Mouse (Mus musculus) kidney, embryonic 15.5 days (tissue): ENCODE measurements at regions not wholly inside any gene's neighbourhood (a gene's known extent, or its start where the extent isn't known, plus 50 kb on each side); places are given as distances from the start of the nearest gene placed in this dataset.

Experiments
- ATAC-seq: fragments of 200-750 bp; cut with Nextera tagmentation; replicated peaks from 2 replicates; pipeline ENCODE4 v1.8.0; 2017; ENCODE audit warnings: moderate TSS enrichment; ENCODE audit not compliant: low FRiP score
- H3K27ac ChIP-seq: fragments of 300-500 bp; sonication (generic); 2 replicates; pipeline ENCODE4 v1.5.1; 2015; ENCODE audit warnings: mild to moderate bottlenecking, inconsistent platforms
- H3K27me3 ChIP-seq: fragments of 300-500 bp; sonication (generic); 2 replicates; pipeline ENCODE4 v1.6.1; 2015; ENCODE audit warnings: inconsistent platforms
- H3K36me3 ChIP-seq: fragments of 300-500 bp; sonication (generic); 2 replicates; pipeline ENCODE4 v1.6.1; 2015; ENCODE audit warnings: inconsistent platforms
- H3K4me1 ChIP-seq: fragments of 300-500 bp; sonication (generic); 2 replicates; pipeline ENCODE4 v1.6.1; 2015; ENCODE audit warnings: inconsistent platforms
- H3K4me2 ChIP-seq: fragments of 300-500 bp; sonication (generic); 2 replicates; pipeline ENCODE4 v1.6.1; 2015; ENCODE audit warnings: moderate library complexity, mild to moderate bottlenecking, inconsistent platforms
- H3K4me3 ChIP-seq: fragments of 300-500 bp; sonication (generic); replicated peaks from 2 replicates; pipeline ENCODE4 v1.5.1; 2015; ENCODE audit warnings: mild to moderate bottlenecking, inconsistent platforms
- H3K9ac ChIP-seq: fragments of 300-500 bp; sonication (generic); 2 replicates; pipeline ENCODE4 v1.6.1; 2015; ENCODE audit warnings: mild to moderate bottlenecking, inconsistent platforms
- H3K9me3 ChIP-seq: fragments of 300-500 bp; sonication (generic); replicated peaks from 2 replicates; pipeline ENCODE4 v1.6.1; 2016; ENCODE audit warnings: inconsistent platforms
- WGBS: fragments of 180-500 bp; shearing (Covaris S2); methylation state at CpG from one replicate; pipeline ENCODE4 v1.1.7; 2015; ENCODE audit warnings: mixed read lengths; 5-methylcytosine and 5-hydroxymethylcytosine counted together

DNA sequence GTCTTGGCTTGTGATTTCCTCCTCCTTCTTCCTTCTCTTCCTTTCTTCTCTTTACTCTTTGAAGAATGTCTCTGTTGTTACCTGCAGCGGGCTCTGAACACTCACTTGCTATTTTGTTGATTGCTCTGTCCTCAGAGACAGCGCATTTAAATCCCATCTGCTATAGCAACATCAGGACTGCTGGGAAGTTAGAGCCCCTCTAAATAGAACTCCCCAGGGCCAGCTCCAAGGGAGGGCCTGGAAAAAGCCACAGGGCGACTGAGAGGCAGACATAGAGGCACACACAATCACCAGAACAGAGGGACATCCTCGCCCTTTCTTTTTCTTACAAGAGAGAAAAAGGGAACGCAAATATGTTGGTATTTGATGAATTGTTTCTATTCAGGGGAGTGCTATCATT lies 306.6 kb downstream of the Satb1 start:
- Histone ChIP-seq H3K36me3 (no peaks in the 10 kb centered on the region), H3K9me3 (no peaks in the 10 kb centered on the region), H3K4me1 (no peaks in the 10 kb centered on the region), H3K27me3 (no peaks in the 10 kb centered on the region), H3K9ac (no peak overlapping the region), H3K27ac (no peak overlapping the region), H3K4me2 (no peak overlapping the region), H3K4me3 (no peak overlapping the region)
- no peak for ATAC-seq
- WGBS: 43% methylated on average over 5 of the region's 5 CpGs

DNA sequence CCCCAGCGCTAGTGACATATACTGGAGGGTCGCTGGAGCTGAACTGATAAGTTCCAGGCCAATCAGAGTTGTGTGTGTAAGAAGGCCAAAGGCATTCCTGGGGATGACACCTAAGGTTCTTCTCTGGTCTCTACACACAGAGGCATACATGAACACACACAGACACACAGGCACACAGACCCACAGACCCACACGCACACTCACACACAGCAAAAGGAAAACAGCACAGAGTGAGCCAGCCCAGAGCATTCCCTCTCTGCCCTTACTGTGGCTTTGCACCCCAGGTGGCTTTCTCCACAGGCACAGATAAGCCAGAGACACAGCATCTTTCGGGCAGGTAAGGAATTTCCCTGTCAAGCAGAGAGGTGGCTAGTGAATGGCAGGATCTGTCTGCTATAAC lies 307.1 kb downstream of the Satb1 start:
- WGBS: 61% methylated on average over 4 of the region's 4 CpGs
- no peak for ATAC-seq

DNA sequence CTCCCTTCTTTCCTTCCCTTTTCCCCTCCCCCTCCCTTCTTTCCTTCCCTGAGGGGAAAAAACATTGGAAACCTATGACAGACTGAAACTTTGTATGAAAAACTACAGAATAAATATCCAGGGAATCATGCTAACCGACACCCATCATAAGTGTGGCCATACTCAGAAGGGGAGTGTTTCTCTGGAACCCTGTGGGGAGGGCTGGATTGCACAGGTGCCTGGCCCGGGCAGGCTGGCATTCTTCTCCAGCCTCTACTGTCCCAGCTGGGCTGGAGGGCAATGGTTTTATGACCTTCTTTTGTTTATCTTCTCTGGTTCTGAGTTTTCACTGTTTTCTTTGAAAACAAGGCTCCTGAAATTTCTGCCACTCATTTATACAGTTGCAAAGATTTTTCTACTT lies 307.9 kb downstream of the Satb1 start:
- Histone ChIP-seq H3K4me2 (no peak overlapping the region), H3K27me3 (no peaks in the 10 kb centered on the region), H3K4me1 (no peaks in the 10 kb centered on the region), H3K4me3 (no peak overlapping the region), H3K9ac (no peak overlapping the region), H3K9me3 (no peaks in the 10 kb centered on the region), H3K27ac (no peak overlapping the region), H3K36me3 (no peaks in the 10 kb centered on the region)
- 0 out of 2 replicates have a peak, but pooled peaks have one; percentile 56 for ATAC-seq
- 10% methylated on average over 2 of the region's 2 CpGs for WGBS

More for the DNA sequence above, 307.1 kb downstream of the Satb1 start:
- Histone ChIP-seq H3K4me2 (no peak overlapping the region), H3K9ac (no peak overlapping the region), H3K27ac (no peak overlapping the region), H3K27me3 (no peaks in the 10 kb centered on the region), H3K4me1 (no peaks in the 10 kb centered on the region), H3K9me3 (no peaks in the 10 kb centered on the region), H3K4me3 (no peak overlapping the region), H3K36me3 (no peaks in the 10 kb centered on the region)

DNA sequence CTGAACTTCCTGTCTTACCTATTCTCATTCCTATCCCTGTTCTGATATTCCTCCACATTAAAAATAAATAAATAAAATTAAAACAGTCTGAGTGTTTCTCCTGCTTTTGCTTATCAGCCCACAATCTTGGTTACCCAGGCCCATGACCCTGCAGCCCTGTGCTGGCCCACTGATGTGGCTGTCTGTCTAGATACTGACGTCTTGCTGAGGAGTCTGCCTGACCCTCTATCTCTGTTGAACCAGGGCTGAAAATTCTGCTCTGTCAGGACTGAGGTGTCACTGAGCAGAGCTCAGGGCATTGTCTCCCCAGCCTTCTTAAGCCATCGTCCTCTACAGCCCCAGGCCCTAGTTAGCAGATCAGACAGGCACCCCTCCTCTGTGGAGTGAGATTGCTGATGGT lies 321.2 kb downstream of the Satb1 start:
- Histone ChIP-seq H3K4me1 (no peaks in the 10 kb centered on the region), H3K9ac (no peak overlapping the region), H3K9me3 (no peaks in the 10 kb centered on the region), H3K36me3 (no peaks in the 10 kb centered on the region), H3K4me2 (no peak overlapping the region), H3K27ac (no peak overlapping the region), H3K27me3 (no peaks in the 10 kb centered on the region), H3K4me3 (no peak overlapping the region)
- no peak for ATAC-seq
- 68% methylated on average over 2 of the region's 2 CpGs for WGBS

DNA sequence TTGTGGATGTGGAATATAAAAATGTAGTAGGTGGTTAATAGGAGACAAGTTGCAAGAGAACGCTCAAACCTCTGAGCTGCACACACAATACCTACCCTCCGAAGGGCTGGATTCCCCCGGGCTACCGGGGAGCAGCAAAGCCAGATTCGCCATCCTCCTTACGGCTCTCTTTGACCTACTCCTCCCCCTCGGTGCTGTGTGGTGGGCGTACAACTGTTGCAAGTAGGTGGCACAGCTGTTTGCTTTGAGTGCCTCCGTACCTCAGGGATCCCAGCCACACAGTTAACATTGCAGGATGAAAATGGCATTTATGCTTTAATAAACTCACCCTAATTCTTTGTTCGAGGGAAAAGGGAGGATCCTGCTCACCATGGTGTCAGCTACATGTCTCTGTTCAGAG lies 321.6 kb upstream of the Tbc1d5 start:
- Histone ChIP-seq H3K9ac (no peak overlapping the region), H3K4me3 (no peak overlapping the region), H3K9me3 (no peaks in the 10 kb centered on the region), H3K4me2 (no peak overlapping the region), H3K27ac (no peak overlapping the region), H3K4me1 (no peaks in the 10 kb centered on the region), H3K27me3 (no peaks in the 10 kb centered on the region), H3K36me3 (no peaks in the 10 kb centered on the region)
- no peak for ATAC-seq
- 77% methylated on average over 10 of the region's 10 CpGs for WGBS

DNA sequence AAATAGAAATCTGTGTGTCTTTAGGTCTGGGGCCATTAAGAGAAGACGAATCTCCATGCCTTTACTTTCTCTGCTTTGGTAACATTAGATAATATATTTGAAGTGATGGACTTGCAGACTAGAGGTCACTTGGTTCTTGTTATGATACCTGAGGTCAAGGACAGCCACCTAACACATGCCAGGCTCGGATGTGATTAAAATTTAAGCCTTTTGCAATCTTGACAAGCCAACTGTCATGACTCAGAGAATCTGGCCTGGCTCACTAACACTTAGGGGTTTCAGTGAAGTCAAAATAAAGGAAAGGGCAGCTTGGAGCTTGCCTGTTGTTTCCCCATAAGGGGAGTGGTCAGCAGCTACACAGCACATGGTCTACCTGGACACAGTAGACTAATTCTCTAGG lies 320.4 kb upstream of the Tbc1d5 start:
- Histone ChIP-seq H3K9ac (no peak overlapping the region), H3K4me1 (no peaks in the 10 kb centered on the region), H3K27me3 (no peaks in the 10 kb centered on the region), H3K27ac (no peak overlapping the region), H3K4me2 (no peak overlapping the region), H3K4me3 (no peak overlapping the region), H3K9me3 (no peaks in the 10 kb centered on the region), H3K36me3 (no peaks in the 10 kb centered on the region)
- 58% methylated on average over 2 of the region's 2 CpGs for WGBS
- ATAC-seq: no peak

DNA sequence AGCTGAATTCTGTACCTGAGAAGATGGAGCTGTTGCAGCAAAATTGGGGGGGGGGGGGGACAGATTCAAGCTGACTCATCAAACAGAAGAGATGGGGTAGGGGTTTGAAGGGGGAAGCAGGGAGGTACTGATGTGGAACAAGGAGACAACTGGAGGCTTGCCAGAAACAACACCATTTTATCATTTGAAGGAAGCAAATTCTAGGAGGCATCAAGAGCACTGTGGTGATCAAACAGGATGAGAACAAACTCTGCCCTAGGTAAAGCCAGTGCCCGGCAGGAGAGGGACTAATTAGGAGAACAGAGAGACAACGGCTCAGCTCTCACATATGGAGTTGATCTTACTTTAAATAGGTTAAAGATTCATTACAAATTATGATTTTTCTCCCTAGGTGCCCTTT lies 315.9 kb upstream of the Tbc1d5 start:
- no peak for ATAC-seq
- Histone ChIP-seq H3K27me3 (no peaks in the 10 kb centered on the region), H3K27ac (no peak overlapping the region), H3K4me3 (no peak overlapping the region), H3K36me3 (no peaks in the 10 kb centered on the region), H3K9ac (no peak overlapping the region), H3K9me3 (no peaks in the 10 kb centered on the region), H3K4me2 (no peak overlapping the region), H3K4me1 (no peaks in the 10 kb centered on the region)
- WGBS: 53% methylated on average over 2 of the region's 2 CpGs

DNA sequence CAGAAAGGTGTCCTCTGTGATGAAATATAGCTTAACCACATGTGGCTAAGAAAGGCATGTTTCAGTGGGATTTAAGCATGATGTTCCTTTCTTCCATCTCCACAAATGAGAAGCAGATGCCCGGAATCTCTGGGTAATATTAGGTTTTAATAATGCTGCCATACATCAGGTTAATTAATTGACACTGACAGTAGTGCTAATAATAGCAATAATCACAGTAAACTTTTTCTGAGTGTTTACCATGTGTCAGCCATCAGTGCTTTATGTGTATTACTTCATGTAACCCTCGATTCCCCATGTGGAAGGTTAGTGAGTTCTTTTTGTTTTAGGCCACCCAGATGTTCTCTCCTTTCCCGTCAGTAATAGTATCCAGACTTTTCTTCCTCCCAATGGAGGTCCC lies 310.2 kb upstream of the Tbc1d5 start:
- 77% methylated on average over 3 of the region's 3 CpGs for WGBS
- no peak for ATAC-seq
- H3K9me3 ChIP-seq: no peaks in the 10 kb centered on the region
- no peak overlapping the region for H3K27ac ChIP-seq
- no peaks in the 10 kb centered on the region for H3K4me1 ChIP-seq
- H3K9ac ChIP-seq: no peak overlapping the region
- no peaks in the 10 kb centered on the region for H3K27me3 ChIP-seq
- H3K36me3 ChIP-seq: no peaks in the 10 kb centered on the region
- no peak overlapping the region for H3K4me3 ChIP-seq
- H3K4me2 ChIP-seq: no peak overlapping the region

DNA sequence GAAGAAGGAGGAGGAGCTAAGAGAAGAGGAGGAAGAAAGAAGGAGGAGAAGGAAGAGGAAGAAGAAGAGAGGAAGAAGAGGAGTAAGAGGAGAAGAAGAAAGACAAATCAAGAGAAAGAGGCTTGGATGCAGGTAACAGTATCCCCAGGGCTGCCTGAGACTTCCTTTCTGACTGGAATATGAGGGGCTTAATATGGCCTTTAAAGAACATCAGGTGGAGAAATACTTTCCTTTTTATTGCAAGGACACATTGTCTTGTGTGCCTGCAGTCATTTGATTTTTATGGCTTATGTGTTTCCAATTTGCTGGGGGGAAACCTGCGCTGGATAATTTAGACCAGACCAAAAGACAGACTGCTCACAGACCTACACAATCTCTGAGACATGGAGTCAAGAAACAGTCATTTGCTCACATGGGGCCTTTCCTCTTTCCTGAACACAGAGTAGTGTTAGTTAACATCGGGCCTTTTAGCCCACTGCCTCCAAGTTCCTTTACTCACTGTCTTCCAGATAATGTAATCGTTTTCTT lies 308.8 kb upstream of the Tbc1d5 start:
- no peaks in the 10 kb centered on the region for H3K9me3 ChIP-seq
- H3K27ac ChIP-seq: no peak overlapping the region
- H3K9ac ChIP-seq: no peak overlapping the region
- no peak for ATAC-seq
- H3K4me2 ChIP-seq: no peak overlapping the region
- no peaks in the 10 kb centered on the region for H3K27me3 ChIP-seq
- 88% methylated on average over 3 of the region's 3 CpGs for WGBS
- H3K4me3 ChIP-seq: no peak overlapping the region
- H3K4me1 ChIP-seq: no peaks in the 10 kb centered on the region
- H3K36me3 ChIP-seq: no peaks in the 10 kb centered on the region

DNA sequence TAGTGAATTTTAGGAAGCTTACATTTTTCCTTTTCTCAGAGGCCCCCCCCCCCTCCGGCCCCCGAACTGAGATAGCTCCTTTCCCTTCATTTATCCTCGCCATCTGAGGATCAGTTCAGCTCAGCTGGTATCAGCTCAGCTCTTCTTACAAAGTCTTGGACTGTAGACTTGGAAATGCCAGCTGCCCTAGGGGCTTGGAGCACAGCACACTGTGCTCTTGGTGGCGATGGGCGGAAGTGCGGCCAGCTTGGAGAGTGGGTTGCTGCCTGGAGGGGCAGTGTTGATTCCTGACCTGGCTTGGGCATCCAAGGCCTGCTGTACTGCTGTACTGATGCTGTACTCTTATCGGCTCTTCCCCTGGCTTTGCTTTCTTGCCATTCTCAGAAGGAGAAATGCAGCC lies 298.7 kb upstream of the Tbc1d5 start:
- no peak overlapping the region for H3K27ac ChIP-seq
- H3K4me1 ChIP-seq: no peaks in the 10 kb centered on the region
- no peak overlapping the region for H3K9ac ChIP-seq
- 80% methylated on average over 7 of the region's 7 CpGs for WGBS
- no peak overlapping the region for H3K4me2 ChIP-seq
- H3K9me3 ChIP-seq: no peaks in the 10 kb centered on the region; the same call in 1 of the 2 replicates
- no peaks in the 10 kb centered on the region for H3K36me3 ChIP-seq
- no peaks in the 10 kb centered on the region for H3K27me3 ChIP-seq
- ATAC-seq: no peak
- H3K4me3 ChIP-seq: no peak overlapping the region

DNA sequence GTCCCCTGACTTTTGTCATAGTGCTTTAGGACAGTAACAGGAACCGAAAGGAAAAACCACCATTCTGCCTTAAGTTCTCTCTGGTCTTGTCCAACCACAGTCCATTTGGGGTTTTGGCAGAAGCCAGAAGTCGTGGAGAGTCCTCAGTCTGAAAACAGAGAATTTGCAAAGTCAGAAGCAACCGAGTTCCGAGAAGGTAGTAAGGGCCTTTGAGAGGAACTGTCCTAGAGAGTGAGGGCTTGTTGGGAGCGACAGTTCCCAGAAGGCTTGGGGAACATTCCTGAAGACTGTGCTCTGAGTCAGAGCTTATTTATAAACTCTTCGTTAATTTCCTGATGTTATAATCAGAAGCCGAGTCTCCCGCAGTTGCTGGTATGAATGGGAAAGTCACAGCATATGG lies 298.3 kb upstream of the Tbc1d5 start:
- H3K27me3 ChIP-seq: no peaks in the 10 kb centered on the region
- H3K36me3 ChIP-seq: no peaks in the 10 kb centered on the region
- ATAC-seq: no peak
- H3K9me3 ChIP-seq: no peaks in the 10 kb centered on the region; the same call in 1 of the 2 replicates
- H3K4me1 ChIP-seq: no peaks in the 10 kb centered on the region
- H3K4me3 ChIP-seq: no peak overlapping the region
- no peak overlapping the region for H3K9ac ChIP-seq
- WGBS: 89% methylated on average over 8 of the region's 8 CpGs
- no peak overlapping the region for H3K4me2 ChIP-seq
- no peak overlapping the region for H3K27ac ChIP-seq

DNA sequence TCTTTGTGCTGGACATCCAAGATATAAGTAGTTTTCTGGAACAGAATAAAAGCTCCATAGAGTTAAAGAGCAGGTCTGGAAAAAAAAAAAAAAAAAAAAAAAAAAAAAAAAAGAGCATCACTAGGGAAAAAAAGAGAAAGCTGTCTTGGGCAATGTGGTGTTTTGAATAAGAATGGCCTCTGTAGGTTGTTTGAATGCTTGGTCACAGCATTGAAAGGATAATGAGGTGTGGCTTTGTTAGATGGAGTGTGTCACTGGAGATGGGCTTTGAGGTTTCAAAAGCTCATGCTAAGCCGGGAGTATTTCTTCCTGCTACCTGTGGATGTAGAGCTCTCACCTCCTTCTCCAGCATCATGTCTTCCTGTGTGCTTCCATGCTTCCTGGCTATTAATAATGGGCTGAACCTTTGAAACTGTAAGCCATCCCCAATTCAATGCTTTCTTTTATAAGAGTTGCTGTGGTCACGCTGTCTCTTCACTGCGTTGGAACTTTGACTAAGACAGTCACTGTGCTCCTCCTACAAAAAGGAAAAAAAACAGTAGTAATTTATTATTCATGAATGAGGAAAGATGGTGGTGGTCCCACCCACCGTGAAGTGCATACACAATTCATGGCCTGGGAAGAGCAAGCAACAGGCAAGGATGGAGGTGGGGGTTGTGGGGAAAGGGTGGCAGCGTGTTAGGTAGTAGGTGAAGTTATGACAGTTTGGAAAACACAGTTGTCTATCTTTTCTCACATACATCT lies 283.2 kb upstream of the Tbc1d5 start:
- Histone ChIP-seq H3K27me3 (no peaks in the 10 kb centered on the region), H3K27ac (no peak overlapping the region), H3K9ac (no peak overlapping the region), H3K4me1 (no peaks in the 10 kb centered on the region), H3K4me2 (no peak overlapping the region), H3K36me3 (no peaks in the 10 kb centered on the region), H3K9me3 (no peaks in the 10 kb centered on the region), H3K4me3 (no peak overlapping the region)
- ATAC-seq: no peak
- WGBS: 51% methylated on average over 5 of the region's 5 CpGs

DNA sequence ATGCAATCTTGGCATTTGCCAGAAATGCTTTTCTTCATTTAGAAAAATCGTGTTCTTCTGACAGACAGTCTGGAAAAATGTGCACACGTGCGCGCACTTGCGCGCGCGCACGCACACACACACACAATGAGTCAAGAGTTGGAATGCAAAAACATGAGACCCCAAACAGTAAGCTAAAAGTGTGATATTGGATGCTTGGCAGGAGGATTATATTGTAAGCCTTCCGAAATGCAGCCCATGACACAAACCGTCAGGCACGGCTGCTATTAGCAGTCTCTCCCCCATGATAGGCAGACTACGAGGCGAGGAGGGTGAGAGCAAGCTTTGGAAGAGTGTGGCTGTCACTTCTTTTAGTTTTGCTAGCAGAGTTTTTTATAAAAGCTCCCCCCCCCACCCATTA lies 282.1 kb upstream of the Tbc1d5 start:
- Histone ChIP-seq H3K36me3 (no peaks in the 10 kb centered on the region), H3K9ac (no peak overlapping the region), H3K4me3 (no peak overlapping the region), H3K4me1 (no peaks in the 10 kb centered on the region), H3K4me2 (peak overlapping the region; percentile 40), H3K9me3 (no peaks in the 10 kb centered on the region), H3K27ac (no peak overlapping the region), H3K27me3 (no peaks in the 10 kb centered on the region)
- 55% methylated on average over 14 of the region's 14 CpGs for WGBS
- ATAC-seq: no peak
